In genomic region chr4:46226972-46227535, GRCm38 (mm10) we compare ENCODE assay signal across 14 mouse cellular contexts. TPM values are rescaled to one million over a fixed set of nuclear protein-coding genes. Genes with fewer than 3 reads are reported as not detected.
DNase-seq lines count a peak whose midpoint lies in the region; ATAC-seq and TF ChIP-seq lines count a peak whose summit lies in the region.
"Had no signal": no experiment of that assay in that cellular context is flagged by ENCODE, and none has a peak within 500 bp of the region (broad histone marks: within the 10 kb centered on the region; RNA-seq: fewer than 3 reads in every experiment).

No protein-coding gene starts in this region.

- WGBS in heart, embryonic 13.5 days = 50% methylated on average over 19 of the region's 19 CpGs
- 52% methylated on average over 19 of the region's 19 CpGs for WGBS in lung, embryonic 14.5 days
- 68% methylated on average over 19 of the region's 19 CpGs for WGBS in lung, adult 2 months
- WGBS in midbrain, embryonic 11.5 days = 38% methylated on average over 19 of the region's 19 CpGs

- no peak for ATAC-seq in heart, embryonic 13.5 days (ENCODE audit: extremely low read depth, insufficient number of reproducible peaks, low FRiP score, low TSS enrichment)
- ATAC-seq in lung, embryonic 14.5 days (ENCODE audit: insufficient read depth) = peak; percentile 52
- no peak; the same call in 1 of the 2 replicates for ATAC-seq in midbrain, embryonic 11.5 days (ENCODE audit: low FRiP score)
- ATAC-seq: intestine, embryonic 16.5 days had no signal

- H3K4me1 ChIP-seq in heart, embryonic 13.5 days = 0 out of 2 replicates have a peak, but pooled peaks cover 5% of the 10 kb centered on the region
- no peaks in the 10 kb centered on the region for H3K4me1 ChIP-seq in lung, embryonic 14.5 days (ENCODE audit: insufficient read depth)
- H3K4me1 ChIP-seq in lung, adult 2 months (ENCODE audit: control insufficient read depth, insufficient read depth, low read length) = no peaks in the 10 kb centered on the region
- no peaks in the 10 kb centered on the region for H3K4me1 ChIP-seq in midbrain, embryonic 11.5 days (ENCODE audit: control insufficient read depth, insufficient read depth, low read length)

- no peak overlapping the region for H3K4me3 ChIP-seq in heart, embryonic 13.5 days
- H3K4me3 ChIP-seq in lung, embryonic 14.5 days (ENCODE audit: low read depth, low read length) = no peak overlapping the region
- no peak overlapping the region for H3K4me3 ChIP-seq in lung, adult 2 months (replicated peaks; ENCODE audit: extremely low read depth, low read depth, low read length)
- H3K4me3 ChIP-seq in midbrain, embryonic 11.5 days (ENCODE audit: low read depth, low read length) = no peak overlapping the region
- H3K4me3 ChIP-seq: hindbrain, embryonic 10.5 days had no signal

- H3K27me3 ChIP-seq in heart, embryonic 13.5 days (replicated peaks) = peaks cover 14% of the 10 kb centered on the region
- no peaks in the 10 kb centered on the region for H3K27me3 ChIP-seq in lung, embryonic 14.5 days (ENCODE audit: insufficient read depth, low read length)
- H3K27me3 ChIP-seq in midbrain, embryonic 11.5 days (ENCODE audit: control insufficient read depth, insufficient read depth, low read length) = no peaks in the 10 kb centered on the region

- H3K9me3 ChIP-seq in heart, embryonic 13.5 days = no peaks in the 10 kb centered on the region
- no peaks in the 10 kb centered on the region for H3K9me3 ChIP-seq in lung, embryonic 14.5 days (ENCODE audit: low read depth, low read length)
- H3K9me3 ChIP-seq in midbrain, embryonic 11.5 days (ENCODE audit: control insufficient read depth, low read length) = no peaks in the 10 kb centered on the region
- H3K9me3 ChIP-seq: hindbrain, embryonic 10.5 days had no signal

- no peak for TF ChIP-seq POLR2A in lung, adult 2 months (IDR thresholded peaks at IDR 0.05; ENCODE audit: borderline replicate concordance, extremely low read depth, low read depth, low read length)

- peak overlapping the region; percentile 46 for H3K4me2 ChIP-seq in heart, embryonic 13.5 days
- H3K4me2 ChIP-seq in lung, embryonic 14.5 days = peak overlapping the region; percentile 18; the same call in 1 of the 2 replicates
- H3K4me2 ChIP-seq in midbrain, embryonic 11.5 days = 0 out of 2 replicates have a peak overlapping the region, but pooled peaks have one; percentile 8
- H3K4me2 ChIP-seq: liver, embryonic 11.5 days had no signal

- no peak for DNase-seq in heart, postnatal 25 days (ENCODE audit: low spot score)
- peak; percentile 23 for DNase-seq in lung, embryonic 14.5 days
- DNase-seq in lung, adult 2 months = no peak
- DNase-seq in brain, adult 2 months (ENCODE audit: low read depth, low spot score) = peak; percentile 46
- DNase-seq in midbrain, embryonic 11.5 days (ENCODE audit: low spot score, missing footprints) = peak; percentile 86
- no peak for DNase-seq in cerebellum, postnatal 36 days
- no peak for DNase-seq in adrenal gland, postnatal 25 days
- DNase-seq: adrenal gland, adult 2 months; cerebellum, adult 11-12 months; layer of hippocampus, postnatal 36 days had no signal

- no peak overlapping the region for H3K27ac ChIP-seq in heart, embryonic 13.5 days (replicated peaks)
- H3K27ac ChIP-seq in lung, embryonic 14.5 days (ENCODE audit: low read depth) = no peak overlapping the region
- no peak overlapping the region for H3K27ac ChIP-seq in midbrain, embryonic 11.5 days (ENCODE audit: low read depth, low read length)
- H3K27ac ChIP-seq: hindbrain, embryonic 10.5 days had no signal

- TF ChIP-seq CTCF in lung, embryonic 14.5 days (IDR thresholded peaks at IDR 0.05; ENCODE audit: low read depth) = no peak
- TF ChIP-seq CTCF in lung, adult 2 months (IDR thresholded peaks at IDR 0.05; ENCODE audit: insufficient read depth, low read length) = no peak

- intact Hi-C loops in heart, postnatal 25 days (cut with DNase I) = no loop called here

- H3K9ac ChIP-seq in heart, embryonic 13.5 days = no peak overlapping the region
- H3K9ac ChIP-seq in lung, embryonic 14.5 days = no peak overlapping the region
- no peak overlapping the region for H3K9ac ChIP-seq in midbrain, embryonic 11.5 days (ENCODE audit: low read length)

- H3K36me3 ChIP-seq in heart, embryonic 13.5 days = no peaks in the 10 kb centered on the region
- no peaks in the 10 kb centered on the region for H3K36me3 ChIP-seq in lung, embryonic 14.5 days (ENCODE audit: insufficient read depth)
- no peaks in the 10 kb centered on the region for H3K36me3 ChIP-seq in midbrain, embryonic 11.5 days (ENCODE audit: control insufficient read depth, insufficient read depth, low read length)
- H3K36me3 ChIP-seq: hindbrain, embryonic 10.5 days had no signal

RNA-seq across cellular contexts. Expression of gene Xpa, which starts 30.9 kb away (rescaled TPM):
- 13.8 and 15.6 TPM in 2 replicates for polyA plus RNA-seq in heart, embryonic 13.5 days (2015; fragmentation: Nextera tagmentation; extraction: Ambion mirVana)
- total RNA-seq in heart, postnatal 25 days (2021) = 1 to 10 TPM; 6.9 to 7.0 TPM
- polyA plus RNA-seq in lung, embryonic 14.5 days (2014; fragmentation: Nextera tagmentation; extraction: Ambion mirVana) = 20.6 and 22.0 TPM in 2 replicates
- polyA plus RNA-seq in lung, adult 2 months (2012; rRNA removed) = 21.2 and 33.3 TPM in 2 replicates
- polyA plus RNA-seq in midbrain, embryonic 11.5 days (2014; fragmentation: Nextera tagmentation; extraction: Ambion mirVana) = 26.1 and 26.9 TPM in 2 replicates
- 25.5 and 26.4 TPM in 2 replicates for total RNA-seq in adrenal gland, postnatal 25 days (2021)

Comparison
In these comparisons a context has a peak if more than half of its experiments do, and no peak if none do; other contexts are left out.
1. DNase-seq: peak in lung, embryonic 14.5 days (single experiment), brain, adult 2 months (single experiment) and midbrain, embryonic 11.5 days (single experiment); none in heart, postnatal 25 days (single experiment), lung, adult 2 months (single experiment), cerebellum, postnatal 36 days (0 of 2) and adrenal gland, postnatal 25 days (single experiment).
2. Peak in every context shown above with its lines, with median percentiles within 50 percentile points of each other: H3K4me2 ChIP-seq.